Mouse (Mus musculus) right cerebral cortex, postnatal 4 days (tissue): ENCODE measurements at regions not wholly inside any gene's neighbourhood (a gene's known extent, or its start where the extent isn't known, plus 50 kb on each side); places are given as distances from the start of the nearest gene placed in this dataset.

Experiments
- DNase-seq: peaks from one replicate; pipeline ENCODE4 v3.0.0-alpha.2; 2022

DNA sequence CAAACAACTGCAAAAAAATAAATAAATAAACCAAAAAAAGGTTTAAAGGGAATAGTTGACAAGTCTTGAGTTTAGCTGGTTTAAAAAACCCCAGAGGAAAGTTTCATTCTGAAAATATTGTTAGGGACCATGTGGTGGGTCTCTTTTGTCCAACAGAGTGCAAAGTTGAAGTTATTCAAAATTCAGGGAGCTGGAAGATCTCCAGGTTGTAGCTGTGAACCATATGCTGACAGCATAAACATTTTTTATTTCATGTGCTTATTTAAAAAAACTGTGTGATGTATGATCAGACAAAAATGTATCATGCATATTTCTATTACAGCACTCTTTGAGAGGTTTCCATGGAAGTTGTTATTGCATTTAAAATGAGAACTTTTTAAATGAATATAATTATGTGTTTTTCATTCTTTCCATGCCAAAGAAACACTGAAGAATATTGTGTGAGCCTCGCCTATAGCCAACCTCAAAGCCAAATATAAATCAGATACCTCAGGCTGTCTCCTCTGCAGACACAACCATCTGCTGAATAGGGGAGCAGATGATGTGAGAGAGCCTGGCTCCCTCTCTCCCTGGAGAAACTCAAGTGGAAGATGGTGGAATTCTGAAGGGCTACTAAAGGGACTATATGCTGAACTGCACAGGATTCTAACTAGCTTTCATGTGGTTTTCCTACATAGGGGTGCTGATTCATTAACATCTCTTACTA is 413.4 kb upstream of the Impad1 start:
- DNase-seq: no peak

DNA sequence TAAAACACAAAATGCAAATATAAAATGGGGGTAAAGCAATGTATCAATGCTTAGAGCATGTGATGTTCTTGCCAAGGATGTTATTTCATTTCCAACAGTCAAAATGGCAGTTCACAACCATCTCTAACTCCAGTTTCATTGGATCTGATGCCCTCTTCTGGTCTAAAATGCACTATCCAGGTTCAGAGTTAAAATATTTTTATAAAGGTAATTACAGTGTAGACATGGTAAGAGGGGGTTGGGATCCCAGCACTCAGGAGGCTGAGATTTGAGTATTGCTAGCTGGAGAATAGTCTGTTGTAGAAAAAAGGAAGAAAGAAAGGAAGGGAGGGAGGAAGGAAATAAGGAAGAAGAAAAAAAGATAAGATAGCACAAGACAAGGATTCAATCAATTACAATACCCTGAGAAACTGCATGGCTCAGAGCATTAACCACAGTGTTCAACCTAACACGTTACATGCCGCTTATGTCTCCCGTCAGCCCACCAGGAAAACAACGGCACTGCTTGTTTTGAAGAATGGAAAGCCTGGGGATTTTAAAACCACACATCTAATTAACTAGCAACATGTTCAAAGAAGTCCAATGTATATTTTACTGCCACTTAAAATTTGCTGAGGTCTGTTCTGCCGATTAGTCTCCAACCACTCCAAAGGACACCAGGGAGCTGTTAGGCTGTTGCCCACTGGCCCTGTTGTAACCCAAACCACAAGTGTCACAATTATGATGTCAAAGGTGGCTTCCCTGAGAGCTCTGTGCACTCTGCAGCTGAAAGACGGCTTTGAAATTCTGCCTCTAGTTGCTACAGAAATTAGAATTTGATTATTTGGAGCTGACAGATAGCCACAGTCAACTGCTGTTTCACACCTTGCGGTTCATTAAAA is 412.4 kb upstream of the Impad1 start:
- no peak for DNase-seq

DNA sequence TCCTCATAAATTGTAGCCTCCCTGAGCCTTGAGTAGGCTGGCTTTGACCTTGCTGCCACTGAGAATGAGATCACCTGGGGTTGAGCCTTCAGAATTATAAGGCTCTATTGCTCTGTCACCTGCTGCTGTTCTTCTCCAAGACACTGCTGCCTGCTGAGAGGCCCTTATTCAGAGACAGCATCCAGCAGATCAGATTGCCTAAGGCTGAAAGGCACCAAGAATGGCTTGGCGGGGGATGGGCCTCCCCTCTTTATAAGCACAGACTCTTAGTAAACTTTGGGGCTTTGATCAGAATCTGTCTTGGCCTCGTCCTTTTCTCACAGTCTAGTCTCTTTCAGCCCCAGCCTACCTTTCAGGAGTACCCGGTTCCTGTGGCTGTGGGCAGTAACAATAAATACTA is 401.1 kb upstream of the Impad1 start:
- no peak for DNase-seq

- no peak for DNase-seq
Observed at GRCm38 (mm10) chr4:5181591-5181990, 388.4 kb upstream of the Impad1 start.

GRCm38 (mm10) chr4:5178991-5179693 is 386.0 kb upstream of the Impad1 start:
- DNase-seq: no peak

- DNase-seq: no peak
Observed at GRCm38 (mm10) chr4:5165263-5165662, 372.1 kb upstream of the Impad1 start.

DNA sequence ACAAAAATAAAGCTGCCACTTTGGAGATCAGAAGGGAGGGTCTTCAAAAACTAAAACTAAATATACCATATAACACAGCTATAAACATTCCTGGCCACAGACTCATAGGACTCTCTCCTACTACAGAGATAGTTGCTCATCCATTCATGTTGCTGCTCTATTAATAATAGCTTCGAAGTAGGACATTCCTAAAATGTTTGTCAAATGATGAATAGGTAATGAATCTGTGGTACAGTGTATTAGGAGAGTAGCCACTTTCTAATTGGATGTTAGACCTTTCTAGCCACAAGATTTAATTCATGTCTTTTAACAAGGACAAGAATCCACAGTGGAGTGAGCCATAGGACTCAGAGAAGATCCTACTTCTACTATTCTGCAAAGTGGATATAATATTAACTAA is 367.8 kb upstream of the Impad1 start:
- DNase-seq: no peak

- DNase-seq: no peak
Observed at GRCm38 (mm10) chr4:5130726-5131125, 337.6 kb upstream of the Impad1 start.

DNA sequence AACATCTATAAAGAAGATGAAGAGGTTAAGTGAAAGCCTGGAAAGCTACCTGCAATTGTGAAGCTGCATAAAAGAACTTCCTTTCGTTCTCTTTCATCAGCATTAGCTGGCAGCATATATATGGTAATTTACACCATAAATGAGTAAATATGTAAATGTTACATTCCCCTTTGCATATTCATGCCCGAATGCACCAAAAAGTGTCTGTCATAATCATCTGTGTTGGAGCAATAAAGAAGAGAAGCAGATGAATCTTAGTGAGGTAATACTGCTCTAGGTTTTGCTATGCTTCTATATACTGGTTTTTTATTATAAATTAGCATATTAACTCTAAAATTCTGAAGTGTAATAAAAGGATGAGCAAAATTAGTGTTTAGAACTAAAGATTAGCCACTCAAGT is 332.9 kb upstream of the Impad1 start:
- no peak for DNase-seq

GRCm38 (mm10) chr4:5098411-5098810 is 305.3 kb upstream of the Impad1 start:
- no peak for DNase-seq

DNA sequence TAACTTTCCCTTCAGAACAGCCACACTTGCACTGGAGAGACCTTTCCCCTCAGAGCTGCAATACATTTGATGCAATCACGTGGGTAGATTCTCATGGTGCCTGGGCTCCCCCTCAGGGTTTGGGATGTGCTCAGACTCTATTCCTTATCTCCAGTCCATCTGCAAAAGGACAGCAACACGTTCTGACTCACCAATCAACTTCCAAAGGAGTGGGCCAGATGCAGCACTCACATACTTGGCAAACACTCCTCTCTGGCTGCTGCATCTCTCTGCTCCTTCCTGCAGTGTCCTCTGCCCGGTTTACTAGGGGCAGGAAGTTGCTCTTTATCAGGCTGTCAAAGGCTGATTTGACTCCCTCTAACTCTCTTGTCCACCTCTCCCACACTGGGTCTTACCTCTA is 285.6 kb upstream of the Impad1 start:
- DNase-seq: no peak

DNA sequence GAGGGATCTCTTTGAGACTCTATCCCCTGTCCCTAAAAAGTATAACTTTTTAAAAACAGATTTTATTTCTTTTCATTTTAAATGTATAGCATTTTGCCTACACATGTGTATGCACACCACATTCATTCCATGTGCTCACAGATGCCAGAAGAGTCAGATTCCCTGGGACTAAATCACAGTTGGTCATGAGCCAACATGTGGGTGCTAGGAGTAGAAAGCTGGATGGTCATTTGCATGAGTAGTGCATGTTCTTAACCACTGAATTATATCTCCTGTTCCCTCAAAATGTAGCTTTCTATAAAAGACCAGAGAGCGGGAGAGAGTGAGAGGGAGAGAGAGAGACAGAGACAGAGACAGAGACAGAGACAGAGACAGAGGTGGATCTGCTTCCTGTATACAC is 281.6 kb upstream of the Impad1 start:
- no peak for DNase-seq

DNA sequence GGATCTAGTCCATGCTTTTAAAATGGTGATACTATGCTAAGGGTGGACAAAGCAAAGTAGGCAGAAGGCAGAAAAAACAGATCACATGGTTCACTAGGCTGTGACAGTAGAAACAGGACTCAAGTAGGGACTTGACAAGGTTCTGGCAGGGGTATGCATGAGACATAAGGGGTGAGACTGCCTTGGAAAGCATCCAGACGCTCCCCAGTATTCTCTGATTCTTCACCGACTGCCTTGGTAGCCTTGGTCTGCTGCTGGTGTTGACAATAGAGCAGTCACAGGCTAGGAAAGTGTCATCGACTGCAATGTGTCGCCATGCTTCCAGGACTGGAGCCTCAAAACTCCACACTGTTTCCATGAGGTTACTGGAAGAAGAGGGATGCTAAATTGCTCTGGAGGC is 278.1 kb upstream of the Impad1 start:
- no peak for DNase-seq

GRCm38 (mm10) chr4:5059290-5059955 is 266.3 kb upstream of the Impad1 start:
- no peak for DNase-seq

DNA sequence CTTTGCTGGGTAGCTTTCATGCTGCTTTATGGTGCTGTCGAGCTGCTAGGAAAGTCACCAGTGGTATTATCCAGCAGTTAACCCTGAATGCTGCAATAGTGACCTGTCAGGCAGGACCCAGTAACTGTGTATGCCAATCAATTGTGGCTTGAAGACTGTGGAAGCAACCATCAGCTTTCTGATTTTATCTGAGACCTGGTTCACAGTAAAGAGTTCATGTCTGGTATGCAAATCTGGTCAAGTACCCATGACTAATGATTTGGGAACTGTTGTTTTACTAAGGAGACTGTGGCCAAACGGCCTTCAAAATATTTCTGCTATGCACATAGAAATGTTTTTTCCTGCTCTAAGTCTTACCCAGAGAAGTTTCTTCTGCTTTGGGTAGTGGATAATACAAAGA is 236.8 kb upstream of the Impad1 start:
- no peak for DNase-seq

GRCm38 (mm10) chr4:4987491-4987890 is 194.3 kb upstream of the Impad1 start:
- DNase-seq: no peak

GRCm38 (mm10) chr4:4983474-4984194 is 190.5 kb upstream of the Impad1 start:
- DNase-seq: no peak

GRCm38 (mm10) chr4:4971800-4972319 is 178.7 kb upstream of the Impad1 start:
- peak; percentile 3 for DNase-seq

DNA sequence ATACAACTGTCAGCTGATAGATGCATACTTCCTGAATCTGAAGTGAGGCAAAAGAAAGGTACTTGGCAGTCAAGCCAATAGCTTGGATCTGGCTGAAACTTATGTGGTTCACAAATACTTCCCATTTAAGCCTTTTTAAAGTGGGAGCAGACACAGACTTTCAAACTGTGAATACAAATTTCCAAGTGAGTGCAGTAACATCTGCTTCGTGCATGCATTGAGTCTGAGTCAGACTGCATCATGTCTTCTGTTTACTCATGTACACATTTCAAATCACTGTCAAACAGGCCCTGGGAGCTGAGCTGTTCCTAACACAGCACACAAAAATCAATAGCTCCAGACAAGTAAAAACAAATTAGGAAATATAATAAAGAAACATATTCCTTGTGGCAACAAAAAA is 155.8 kb upstream of the Impad1 start:
- DNase-seq: no peak

GRCm38 (mm10) chr4:4944498-4944897 is 151.3 kb upstream of the Impad1 start:
- DNase-seq: no peak

DNA sequence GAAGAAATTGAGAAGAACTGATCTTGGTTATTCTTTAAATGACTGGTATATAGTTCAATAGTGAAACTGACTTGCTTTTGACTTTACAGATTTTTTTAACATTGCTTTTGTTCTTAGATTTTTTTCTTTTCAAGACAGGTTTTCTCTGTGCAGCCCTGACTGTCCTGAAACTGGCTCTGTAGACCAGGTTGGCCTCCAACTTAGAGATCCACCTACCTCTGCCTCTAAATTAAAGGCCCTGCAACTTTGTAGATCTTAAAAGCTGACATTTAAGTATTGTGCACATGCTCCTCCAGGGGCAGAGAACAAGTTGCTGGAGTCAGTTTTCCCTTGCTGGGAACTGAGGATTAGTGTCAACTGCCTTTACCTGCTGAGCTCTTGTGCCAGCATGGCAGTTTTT is 132.6 kb upstream of the Impad1 start:
- no peak for DNase-seq

GRCm38 (mm10) chr4:4920256-4920655 is 127.1 kb upstream of the Impad1 start:
- peak; percentile 13 for DNase-seq
